Mouse (Mus musculus) adipocyte (in vitro differentiated cells): ENCODE results near the gene Cox20.
A peak's percentile ranks its signal among the peaks of the same experiment; 100 is the strongest.

Experiments used
- DNase-seq: peaks from one replicate; pipeline ENCODE4 v3.0.0-alpha.2; 2016; ENCODE audit warnings: low spot score

The Cox20 gene

DNA sequence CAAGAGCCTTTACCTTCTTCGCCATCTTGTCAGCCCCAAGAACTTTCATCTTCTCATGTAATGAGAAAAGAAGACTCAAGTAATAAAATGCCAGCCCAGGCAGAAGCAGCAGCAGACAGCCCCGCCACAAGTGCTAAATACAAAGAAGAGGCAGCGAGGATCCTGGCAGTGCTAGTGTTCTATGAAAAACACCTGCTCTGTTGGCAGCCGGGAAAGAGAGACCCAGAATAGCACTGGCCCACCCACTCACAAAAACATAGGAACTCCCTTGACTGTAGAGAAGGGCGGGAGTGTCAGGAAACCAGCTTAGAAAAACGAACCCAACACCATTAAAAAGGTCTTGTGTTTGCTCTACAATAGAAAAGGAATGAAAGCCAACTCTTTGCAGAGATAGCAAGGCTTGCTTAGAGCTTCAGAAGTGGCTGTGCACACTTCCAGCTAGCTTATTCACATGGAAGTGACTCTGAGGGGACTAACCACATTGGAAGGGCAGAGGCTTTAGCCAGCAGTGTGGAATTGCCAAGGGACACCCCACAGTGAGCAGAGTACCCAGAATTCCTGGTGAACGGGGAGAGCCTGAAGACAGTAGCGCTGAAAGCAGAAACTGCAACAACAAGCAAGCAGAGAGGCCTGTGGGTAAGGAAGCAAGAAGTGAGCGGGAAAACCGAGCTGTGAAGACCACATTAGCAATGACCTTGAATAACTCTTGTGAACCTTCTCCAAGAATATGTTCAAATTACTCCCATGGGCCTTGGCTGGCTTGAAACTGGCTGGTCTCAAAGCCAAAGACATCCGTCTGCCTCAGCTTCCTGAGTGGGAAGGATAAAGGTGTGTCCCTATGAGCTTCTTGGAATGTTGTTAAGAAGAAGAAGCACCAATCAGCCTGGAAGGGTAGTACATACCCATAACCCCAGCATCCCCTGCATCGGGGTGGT lies 39.1 kb downstream of the Cox20 start:
- DNase-seq, result no peak

DNA sequence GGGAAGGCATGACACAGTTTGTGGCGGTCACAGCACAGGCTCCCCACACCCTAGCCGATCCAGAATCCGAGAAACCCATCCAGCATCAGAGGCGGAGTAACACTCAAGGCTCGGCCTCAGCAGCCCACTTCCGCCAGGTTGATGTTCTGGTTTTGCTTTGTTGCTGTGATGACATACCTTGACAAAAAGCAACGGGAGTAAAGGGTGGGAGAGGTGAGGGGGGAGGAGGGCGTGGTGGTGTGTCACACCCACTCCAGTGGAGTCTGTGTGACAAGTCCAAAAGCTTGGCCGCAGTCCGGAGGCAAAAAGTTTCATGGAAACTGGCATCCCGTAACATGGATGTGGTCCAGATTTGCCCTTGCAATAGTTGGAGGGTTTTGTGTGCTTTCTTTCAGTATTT lies 41.3 kb downstream of the Cox20 start:
- no peak for DNase-seq

DNA sequence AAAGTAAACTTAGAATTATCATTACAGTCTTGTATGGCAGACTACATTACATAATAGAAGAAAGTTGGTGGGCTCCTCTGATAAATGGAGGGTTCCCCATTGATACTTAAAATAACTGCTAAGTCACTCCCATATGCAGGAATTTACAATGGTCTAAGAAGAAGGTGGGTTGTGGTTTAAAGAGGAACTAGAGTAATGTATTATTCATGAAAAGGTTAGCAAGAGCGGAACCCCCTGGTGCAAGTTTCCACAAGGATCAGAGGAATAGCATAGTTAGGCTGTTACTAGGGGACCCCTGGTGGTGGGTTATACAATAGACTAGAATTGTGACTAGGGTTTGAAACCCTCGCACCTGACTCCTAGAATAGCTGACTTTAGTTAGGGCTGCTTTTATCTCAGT lies 41.8 kb downstream of the Cox20 start:
- DNase-seq, result no peak

GRCm38 (mm10) chr1:178365171-178365570 lies 46.2 kb downstream of the Cox20 start:
- DNase-seq, result no peak

DNA sequence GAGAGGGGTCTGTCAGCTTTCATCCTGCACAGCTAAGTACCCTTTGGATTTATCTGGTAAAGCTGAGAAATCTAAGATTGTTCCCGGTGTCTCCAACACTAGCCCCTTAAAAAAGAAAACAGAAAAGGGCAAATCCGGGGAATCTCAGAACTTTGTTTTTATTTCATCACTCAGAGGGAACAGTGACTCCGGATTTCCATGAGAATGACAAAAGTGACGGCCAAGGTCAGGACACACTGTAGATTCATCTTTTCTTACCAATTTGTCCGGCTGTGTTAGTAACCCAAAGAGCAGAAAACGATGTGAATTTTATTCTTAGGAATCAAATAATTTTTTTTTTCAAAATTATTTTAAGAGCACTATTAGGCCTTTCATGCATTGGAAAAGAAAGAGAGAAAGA lies 49.2 kb downstream of the Cox20 start:
- no peak for DNase-seq

GRCm38 (mm10) chr1:178368548-178369271 lies 49.8 kb downstream of the Cox20 start:
- peak; percentile 92 for DNase-seq

GRCm38 (mm10) chr1:178369272-178369651 lies 50.3 kb downstream of the Cox20 start:
- DNase-seq, result peak; percentile 93
